Mouse (Mus musculus) yolk sac, embryonic 10.5 days (tissue): Measurements from ENCODE around the gene Ankrd27.
A peak's percentile ranks its signal among the peaks of the same experiment; 100 is the strongest.

Experiments
- DNase-seq: peaks from one replicate; pipeline ENCODE4 v3.0.0-alpha.2; 2017; ENCODE audit warnings: low spot score

The Ankrd27 gene

DNA sequence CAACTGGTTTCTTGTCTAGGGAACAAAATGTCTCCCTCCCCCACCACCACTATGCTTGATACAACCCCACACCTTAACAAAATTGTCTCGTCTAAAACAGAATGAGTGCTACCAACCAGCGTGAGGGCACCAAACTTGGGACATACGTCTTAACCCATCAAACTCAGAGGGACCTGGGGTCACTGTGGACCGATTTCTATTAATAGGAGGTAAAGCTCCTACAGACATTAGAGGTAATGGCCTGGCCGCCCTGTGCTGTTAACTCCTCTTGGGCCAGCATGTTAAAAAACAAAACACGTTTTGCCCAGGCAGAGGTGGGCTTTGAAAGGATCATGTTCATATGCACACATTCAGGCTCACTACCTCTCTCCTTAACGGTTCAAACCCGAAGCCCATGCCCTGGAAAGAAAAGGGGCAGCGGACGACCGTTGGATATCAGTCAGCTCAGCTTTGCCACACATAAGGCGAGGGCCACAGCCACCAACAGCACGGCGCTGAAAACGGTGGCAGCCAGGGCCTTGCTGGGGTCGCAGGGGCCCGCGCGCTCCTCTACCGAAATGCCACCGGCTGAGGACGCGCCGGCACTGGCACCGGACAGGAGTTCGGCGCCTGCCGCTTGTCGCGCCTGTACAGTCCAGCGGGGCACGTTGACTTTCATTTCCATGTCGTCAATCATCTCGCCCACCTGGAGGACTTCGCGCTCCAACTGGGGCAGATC is 1.8 kb upstream of the Ankrd27 start:
- DNase-seq, result no peak

DNA sequence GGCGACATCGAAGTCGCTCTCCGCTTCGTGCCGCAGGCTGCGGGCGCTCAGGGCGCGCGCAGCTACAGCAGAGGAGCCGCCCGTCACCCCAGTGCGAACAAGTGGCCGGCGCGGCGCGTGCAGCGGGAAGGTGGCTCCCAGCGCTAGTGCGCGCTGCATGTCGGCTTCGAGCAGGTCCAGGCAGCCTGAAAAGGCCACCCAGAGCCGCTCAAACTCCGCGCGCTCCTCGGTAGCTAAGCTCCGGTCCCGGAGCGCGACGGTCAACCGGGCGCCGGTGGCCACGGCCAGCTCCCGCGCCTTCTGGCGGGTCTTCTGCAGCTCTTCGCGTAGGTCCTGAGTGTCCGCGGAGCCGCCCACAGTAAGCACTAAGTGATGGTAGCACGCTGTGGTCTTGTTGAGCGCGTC is 1.3 kb upstream of the Ankrd27 start:
- DNase-seq, result peak; percentile 40

DNA sequence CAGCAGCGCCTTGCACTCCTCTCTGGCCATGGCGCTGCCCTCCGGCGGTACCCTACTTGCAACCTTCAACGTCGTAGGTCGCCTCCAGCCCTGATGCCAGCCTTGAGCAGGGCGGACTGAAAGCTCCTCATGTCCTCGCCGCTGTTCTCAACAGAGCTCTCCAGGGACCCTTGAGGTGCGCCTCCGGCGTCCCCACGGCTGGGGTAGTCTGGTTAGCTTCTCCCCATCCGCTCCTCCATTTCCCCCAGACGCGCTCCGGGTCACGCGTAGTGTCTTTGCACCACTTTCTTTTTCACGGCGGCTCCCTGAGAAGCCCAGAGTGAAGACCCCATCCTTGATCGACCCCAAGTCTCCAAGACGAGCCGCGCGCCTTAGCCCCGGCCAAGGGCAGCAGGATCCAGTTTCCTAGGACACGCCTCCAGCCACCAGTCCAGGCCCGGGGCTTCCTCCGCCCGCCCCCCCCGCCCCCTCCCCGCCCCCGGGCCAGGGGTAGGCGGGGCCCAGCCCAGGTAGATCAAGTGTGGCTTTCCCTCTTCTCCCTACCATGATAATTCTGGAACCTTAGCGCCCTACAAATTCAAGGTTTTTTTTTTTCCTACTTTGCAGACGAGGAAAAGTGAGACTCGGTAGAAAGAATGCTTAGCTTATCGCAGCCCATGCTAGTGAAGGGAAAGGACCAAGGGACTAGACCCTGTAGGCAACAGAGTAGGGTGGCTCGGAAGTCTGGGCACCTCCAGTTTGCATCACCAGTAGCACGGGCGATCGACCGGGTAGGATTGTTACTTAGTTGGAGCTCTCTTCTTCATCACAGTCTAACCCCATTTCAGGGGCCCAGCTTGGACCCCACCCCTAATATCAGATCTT is 621 bp upstream of the Ankrd27 start, which contains the start of gene Rgs9bp:
Rgs9bp (minus strand) TSS at position 392 of the 864 bp plus-strand sequence.
- DNase-seq, result peak; percentile 89

DNA sequence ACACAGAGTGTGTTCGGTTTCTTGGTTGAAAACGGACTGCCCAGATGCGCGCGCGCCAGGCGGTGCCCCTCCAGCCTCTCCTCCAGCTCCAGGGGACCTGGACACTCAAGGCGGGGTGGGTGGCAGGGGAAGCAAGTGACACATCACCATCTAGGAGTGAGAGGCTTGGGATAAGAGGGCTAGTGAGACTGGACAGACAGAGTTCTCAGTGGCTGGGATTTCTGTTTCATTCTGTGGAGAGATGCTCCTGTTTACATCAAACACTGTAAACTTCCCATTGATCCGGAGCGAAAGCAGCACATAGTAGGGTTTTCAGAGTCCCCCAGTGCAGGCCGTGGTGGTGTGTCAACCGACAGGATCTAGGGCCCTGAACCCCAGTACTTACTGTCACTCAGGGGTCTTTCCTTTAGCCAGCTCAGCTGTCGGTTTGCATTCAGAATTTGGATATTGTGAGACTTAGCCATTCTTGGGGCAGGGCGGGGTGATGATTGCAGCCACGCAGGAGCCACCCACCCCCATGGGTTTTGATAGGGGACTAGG is 932 bp downstream of the Ankrd27 start:
- no peak for DNase-seq

DNA sequence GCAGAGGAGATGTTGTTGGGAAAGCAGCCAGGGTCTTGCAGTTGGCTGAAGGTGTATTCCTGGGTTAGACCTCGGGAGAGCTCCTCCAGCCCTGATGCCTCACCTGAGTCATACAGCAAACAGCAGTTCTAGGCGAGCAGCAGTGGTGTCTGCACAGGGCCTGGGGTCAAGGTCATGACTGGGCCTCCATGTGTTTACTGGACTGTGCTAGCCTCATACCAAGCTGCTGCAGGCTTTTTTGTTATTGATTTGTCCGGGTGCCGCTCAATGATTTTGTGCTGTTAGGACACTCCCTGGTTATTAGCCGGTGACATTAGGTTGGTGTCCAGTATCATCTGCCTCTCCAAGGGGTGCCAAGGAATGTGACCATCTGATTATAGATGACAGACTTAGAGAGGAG is 1.7 kb downstream of the Ankrd27 start:
- peak; percentile 36 for DNase-seq

DNA sequence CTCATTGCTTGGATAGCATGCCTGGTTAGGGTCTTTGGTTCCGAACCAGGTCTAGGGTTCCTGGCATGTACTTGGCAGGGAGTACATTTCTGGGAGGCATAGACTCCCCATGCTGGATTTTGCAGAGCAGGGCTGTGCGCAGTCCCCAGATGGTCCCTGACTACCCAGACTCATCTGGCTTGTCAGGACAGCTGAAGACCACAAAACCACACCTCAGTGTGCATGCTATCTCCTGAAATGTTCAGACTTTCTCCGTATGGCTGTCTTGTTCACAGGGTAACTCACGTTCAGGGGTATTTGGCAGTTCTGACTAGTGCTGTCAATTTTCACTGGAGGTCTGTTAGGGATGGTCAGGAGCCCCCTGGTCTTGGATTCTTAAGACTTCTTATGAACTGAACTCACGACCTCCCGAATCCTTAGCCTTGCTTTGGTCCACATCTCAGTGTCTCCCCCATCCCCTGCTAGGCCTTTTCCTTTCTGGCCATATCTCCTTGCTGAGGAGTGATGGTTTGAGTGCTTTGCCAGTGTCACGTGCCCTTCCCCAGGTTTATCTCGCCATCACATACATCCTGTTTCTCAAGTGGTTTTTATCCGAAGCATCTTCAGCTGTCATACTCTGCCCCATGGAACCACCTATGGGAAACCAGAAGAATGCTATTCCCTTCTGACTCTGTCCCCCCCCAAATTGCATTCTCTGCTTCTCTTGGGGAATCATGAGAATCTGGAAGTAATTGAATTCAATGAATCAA is 2.8 kb downstream of the Ankrd27 start:
- DNase-seq, result no peak

DNA sequence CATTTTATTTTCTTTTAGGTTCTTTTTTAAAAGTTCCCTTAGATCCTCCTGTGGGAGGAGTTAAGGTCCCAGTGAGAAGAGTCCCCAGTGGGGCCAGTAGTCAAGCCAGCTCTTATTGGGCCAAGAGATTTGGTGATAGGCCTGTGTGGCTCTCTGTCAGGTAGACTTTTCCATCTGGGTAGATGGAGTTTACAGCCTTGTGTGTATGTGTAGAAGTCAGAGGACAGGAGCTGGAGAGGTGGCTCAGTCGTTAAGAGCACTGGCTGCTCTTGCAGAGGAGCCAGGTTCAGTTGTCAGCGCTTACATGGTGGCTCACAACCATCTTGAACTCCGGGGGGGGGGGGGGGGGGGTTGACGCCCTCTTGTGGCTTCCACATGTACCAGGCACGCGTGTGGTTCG is 3.4 kb downstream of the Ankrd27 start:
- DNase-seq, result no peak

DNA sequence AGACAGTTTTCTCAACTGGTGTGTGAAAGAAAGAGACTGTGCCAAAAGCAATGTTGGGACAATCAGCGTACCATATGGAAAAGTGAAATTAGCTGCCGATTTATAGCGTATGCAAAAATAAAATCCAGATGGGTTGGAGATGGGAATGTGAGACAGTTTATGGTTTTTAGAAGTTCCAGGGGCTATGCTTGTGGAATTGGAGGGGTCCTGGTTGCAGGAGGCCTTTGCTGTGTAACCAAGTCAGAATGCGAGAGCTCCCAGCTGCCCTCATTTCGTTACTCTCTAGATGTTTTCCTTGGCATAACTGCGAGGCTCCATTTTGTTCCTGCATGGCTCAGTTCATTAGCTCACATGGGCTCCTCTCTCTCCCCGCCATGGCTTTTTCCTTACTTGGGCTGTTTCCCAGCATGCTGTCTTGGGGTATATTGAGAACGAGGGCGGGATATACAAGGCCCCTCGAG is 4.7 kb downstream of the Ankrd27 start:
- no peak for DNase-seq

DNA sequence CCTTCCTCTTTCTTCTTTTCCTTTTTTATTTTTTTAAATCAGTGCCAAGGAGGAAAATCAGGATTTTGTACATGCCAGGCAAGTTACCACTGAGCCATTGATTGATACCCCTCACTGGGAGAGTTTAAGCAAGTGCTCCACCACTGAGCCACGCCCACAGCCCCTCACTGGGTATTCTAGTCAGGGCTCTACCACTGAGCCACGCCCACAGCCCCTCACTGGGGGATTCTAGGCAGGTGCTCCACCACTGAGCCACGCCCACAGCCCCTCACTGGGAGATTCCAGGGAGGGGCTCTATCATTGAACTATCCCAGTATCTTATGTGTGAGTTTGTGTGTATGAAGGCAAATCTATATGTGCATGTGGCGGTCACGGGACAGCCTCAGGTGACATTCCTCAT is 8.3 kb downstream of the Ankrd27 start:
- no peak for DNase-seq

DNA sequence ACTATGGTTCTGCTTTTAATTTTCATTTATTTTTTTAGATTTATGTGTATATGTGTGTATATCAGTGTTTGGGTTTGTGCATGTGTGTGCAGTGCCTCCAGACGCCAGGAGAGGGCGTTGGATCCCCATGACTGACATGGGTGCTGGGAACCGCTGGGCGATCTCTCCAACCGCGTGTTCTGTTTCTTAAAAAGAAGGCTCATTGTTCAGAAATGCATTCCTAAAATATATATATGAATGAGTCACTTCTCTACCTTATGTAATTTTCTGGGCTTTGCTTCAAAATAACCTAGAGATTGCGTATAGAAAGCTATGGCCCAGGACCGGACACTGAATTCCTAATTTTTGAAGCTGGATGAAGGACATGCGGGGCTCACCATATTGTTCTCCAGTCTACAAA is 13.4 kb downstream of the Ankrd27 start:
- DNase-seq, result no peak

DNA sequence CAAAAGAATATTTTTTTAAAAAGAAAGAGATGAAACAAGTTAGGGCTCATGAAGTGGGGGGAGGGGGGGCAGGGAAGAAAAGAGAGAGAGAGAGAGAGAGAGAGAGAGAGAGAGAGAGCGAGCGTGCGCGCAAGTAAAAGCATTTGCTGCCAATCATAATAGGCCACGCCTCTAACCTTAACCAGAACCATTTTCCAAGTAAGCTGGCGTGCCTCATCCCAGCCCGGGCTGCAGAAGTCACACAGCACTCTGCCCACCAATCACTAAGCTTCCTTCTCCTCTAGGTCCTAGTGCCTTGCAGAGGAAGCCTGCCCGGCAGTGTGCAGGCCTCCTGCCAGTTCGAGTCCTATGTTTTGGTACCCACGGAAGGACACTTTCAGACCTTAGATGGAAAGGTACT is 14.0 kb downstream of the Ankrd27 start:
- DNase-seq, result no peak

DNA sequence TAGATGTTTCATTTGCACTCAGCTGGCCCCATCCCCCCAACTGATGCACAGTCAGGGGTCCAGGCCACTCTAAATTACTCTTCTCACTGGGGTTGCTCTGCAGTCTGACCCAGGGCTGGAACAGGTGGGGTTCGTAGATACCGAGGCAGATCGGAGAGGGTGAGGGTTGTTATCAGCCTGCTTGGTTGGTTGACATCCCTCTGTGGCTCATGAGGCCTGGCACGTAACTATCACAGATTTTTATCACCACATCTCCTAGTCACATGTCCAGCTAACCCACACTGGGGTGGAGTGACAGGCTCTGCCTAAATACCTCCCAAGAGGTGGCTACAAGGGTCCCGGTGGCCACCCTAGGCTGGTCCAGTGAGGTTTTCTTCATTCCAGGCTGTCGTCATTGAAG is 15.1 kb downstream of the Ankrd27 start:
- no peak for DNase-seq

DNA sequence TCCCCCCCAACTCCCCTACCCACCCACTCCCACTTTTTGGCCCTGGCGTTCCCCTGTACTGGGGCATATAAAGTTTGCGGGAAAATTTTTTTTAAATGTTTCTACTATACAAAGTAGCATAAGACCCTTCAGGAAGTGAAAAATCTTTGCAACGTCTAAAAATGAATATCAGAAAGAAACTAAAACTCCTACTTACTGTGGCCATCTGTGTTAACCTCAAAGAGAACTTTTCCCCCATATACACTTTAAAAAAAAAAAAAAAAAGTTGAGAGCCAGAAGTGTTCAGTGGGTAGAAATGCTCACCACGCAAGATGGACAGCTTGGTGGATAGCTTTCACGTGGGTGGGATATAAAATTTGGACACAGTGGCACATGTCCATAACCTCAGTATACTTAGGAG is 16.7 kb downstream of the Ankrd27 start:
- no peak for DNase-seq

DNA sequence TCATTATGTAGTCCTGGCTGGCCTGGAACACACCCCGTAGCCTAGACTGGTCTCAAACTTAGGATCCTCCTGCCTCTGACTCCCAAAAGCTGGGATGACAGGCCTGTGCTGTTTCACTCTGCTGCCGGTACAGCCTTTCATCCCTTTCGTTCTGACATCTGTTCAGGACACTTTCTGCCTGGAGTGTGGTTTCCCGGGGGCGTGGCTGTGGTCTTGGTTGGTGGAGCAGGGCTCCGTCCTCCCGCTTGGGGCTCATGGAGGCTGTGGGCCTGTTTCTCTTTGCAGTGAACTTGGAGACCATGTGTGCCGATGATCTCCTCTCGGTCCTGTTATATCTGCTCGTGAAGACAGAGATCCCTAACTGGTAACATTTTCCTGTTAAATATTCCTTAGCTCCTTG is 20.8 kb downstream of the Ankrd27 start:
- no peak for DNase-seq

DNA sequence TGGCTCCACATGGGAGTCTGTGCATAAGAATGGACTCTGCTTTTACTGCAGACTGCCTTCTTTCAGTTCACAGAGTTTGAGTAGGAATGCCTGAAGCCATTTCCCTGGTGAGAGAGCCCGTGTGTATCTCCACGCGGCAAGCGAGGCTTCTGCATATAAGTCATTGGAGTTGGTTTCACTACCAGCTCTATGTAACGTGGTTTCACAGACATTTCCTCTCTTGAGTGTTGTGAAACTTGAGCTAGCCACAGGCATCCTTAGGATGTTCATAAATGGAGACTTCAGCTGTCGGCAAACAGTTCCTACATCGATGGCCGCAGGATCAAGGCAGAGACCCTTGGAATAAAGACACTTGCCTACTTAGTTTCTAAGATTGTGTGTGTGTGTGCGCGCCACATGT is 23.2 kb downstream of the Ankrd27 start:
- no peak for DNase-seq

DNA sequence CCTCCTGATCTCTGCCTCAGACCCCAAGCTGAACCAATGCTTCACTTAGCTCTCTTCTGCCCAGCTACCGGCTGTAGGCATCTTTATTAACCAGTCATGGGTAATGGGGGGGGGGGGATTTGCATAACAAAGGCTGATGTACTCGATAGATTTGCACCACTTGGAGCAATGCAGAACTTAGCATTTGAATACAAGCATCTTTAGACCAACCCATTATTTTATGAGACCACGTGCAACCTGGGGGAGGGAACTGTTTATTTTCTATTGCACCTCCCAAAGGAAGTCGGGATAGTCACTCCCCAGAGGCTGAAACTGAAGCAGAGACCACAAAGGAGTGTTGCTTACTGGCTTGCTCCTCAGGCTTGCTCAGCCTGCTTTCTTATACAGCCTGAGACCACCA is 31.5 kb downstream of the Ankrd27 start:
- DNase-seq, result no peak

DNA sequence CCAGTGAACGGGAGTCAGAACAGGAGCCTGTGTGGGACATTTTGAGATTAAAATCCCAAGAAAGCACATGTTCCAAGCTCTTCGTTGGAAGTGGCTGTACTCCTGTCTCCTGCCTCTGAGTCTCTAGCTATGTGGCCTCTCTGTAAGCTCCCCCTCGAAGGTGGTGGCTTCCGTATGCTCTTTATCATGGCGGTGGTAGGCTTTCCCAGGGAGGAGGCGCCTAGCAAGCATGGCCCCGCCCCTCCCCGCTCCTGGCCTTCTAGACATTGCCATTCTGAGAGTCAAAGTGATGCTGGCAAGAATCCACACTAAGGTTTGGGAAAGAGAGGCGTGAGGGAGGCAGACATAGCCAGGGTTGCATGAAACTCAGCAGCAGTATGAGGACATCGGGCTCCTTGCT is 36.6 kb downstream of the Ankrd27 start:
- no peak for DNase-seq

DNA sequence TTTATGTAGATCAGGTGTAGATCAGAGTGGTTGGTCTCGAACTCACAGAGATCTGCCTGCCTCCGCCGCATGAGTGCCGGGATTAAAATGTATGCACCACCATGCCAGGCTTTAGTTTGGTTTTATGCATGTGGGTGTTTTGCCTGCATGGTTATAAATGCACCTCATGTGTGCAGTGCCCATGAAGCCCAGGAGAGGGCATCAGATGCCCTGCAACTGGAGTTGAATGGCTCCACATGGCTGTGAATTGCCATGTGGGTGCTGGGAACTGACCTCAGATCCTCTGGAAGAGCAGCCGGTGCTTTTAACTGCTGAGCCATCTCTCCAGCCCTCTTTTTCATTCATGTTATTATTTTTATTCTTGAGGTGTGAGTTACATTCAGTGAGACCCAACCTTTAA is 40.0 kb downstream of the Ankrd27 start:
- no peak for DNase-seq

DNA sequence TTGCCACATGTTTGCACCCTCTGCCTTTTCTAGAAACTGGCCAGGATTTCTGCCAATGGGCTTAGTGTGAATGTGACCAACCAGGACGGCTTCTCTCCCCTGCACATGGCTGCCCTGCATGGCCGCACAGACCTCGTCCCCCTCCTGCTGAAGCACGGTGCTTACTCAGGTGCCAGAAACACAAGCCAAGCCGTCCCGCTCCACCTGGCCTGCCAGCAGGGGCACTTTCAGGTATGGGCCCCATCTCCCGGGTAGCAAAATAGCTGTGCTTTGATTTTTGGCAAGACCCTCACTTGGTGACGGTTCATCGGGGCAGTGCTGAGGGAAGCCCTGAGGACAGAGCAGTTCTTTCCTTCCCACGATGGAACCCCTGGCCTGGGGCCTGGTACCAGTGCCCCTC is 41.3 kb downstream of the Ankrd27 start:
- DNase-seq, result no peak

DNA sequence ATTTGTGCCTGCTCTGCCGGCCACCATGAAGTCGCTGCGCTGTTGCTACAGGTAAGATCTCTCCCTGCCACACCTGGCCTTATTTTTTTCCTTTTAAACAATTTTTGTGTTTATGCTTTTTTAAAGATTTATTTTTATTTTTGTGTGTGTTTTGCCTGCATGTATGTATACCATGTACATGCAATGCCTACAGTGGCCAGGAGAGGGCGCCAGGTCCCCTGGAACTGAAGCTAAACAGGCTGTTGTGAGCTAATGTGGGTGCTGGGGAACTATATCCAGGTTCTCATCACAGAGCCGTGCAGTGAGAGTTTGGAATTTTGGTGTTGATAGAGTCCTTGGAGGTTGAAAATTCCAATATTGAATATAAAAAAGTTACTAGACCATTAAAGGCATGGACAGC is 42.5 kb downstream of the Ankrd27 start:
- no peak for DNase-seq

DNA sequence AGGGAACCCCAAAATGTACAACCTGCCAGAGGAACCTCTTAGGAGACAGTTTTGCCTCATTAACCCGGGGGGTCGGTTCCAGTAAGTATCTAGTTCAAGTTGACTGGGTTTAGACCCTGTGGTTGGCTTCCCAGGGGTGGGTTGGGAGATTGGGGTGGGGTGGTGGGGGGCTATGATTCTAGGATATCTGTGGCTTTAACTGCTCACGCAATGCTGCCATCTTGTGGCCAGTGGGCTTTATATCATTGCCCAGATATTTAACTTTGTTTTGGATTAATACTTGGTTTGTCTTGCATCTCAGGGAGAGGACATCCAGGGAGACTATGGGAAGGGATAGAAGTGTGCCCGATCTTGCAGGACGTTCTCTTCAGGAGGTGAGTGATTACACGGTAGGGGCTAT is 50.2 kb downstream of the Ankrd27 start:
- no peak for DNase-seq

DNA sequence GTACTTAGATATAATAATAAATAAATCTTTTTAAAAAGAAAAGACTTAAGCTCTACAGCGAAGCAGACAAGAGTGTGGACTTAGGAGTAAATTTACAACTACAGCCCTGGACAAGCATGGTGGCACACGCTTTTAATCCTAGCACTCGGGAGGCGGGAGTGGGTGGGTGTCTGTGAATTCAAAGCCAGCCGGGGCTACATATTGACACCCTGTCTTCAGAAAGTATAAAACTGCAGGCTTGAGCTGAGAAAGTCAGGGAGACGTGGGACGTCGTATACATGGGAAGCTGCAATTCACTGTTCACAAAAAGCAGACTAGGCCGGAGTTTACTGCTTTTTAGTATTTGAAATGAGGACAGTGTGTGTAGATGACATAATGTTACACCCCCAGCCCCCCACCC is 50.8 kb downstream of the Ankrd27 start:
- no peak for DNase-seq
